ENCODE assay signal across 19 mouse cellular contexts in the genomic region with DNA sequence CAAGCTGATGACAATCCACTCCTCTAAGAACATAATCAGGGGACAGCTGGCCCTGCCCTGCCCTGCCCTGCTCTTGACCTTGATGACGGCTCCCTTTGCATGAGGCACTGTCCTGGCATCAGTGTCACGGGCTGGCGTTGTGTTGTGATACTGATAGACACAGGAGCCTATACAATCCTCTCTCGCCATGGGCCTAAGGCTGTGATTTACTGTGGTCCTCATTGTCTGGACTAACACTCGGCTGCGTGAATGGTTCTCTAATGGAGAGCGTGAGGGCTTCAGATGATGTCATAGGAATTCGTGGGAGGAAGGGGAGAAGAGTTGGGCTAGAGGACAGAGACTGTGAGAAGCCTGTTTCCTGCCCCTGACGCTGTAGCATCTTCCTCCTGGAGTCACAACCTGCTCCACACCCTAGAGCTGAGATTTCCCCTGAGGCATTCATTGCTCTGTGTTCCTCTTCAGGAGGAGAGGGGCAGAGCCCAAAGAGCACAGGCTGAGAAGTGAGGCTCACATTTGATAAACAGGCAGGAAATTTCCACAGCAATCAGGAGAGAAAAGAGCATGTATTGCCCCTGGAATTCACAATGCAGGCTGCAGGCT. TPM values are rescaled to one million over a fixed set of nuclear protein-coding genes. Genes with fewer than 3 reads are reported as not detected.
A peak's percentile ranks its signal among the peaks of the same experiment; 100 is the strongest.
DNase-seq lines count a peak whose midpoint lies in the region; ATAC-seq and TF ChIP-seq lines count a peak whose summit lies in the region.
"Had no signal": no experiment of that assay in that cellular context is flagged by ENCODE, and none has a peak within 500 bp of the region (broad histone marks: within the 10 kb centered on the region; RNA-seq: fewer than 3 reads in every experiment).

No protein-coding gene starts in this region.

- no peaks in the 10 kb centered on the region for H3K36me3 ChIP-seq in heart, embryonic 13.5 days
- H3K36me3 ChIP-seq in stomach, postnatal 0 days (ENCODE audit: control insufficient read depth, insufficient read depth, low read length), result no peaks in the 10 kb centered on the region
- H3K36me3 ChIP-seq: heart, embryonic 15.5 days; kidney, embryonic 15.5 days had no signal

- WGBS in heart, embryonic 13.5 days, result 27% methylated on average over 9 of the region's 9 CpGs
- 61% methylated on average over 9 of the region's 9 CpGs for WGBS in stomach, postnatal 0 days

- H3K27ac ChIP-seq in heart, embryonic 13.5 days (replicated peaks), result 0 out of 2 replicates have a peak overlapping the region, but pooled peaks have one; percentile 20
- H3K27ac ChIP-seq in stomach, postnatal 0 days (replicated peaks), result no peak overlapping the region
- H3K27ac ChIP-seq: heart, embryonic 15.5 days; kidney, embryonic 15.5 days had no signal

- H3K4me3 ChIP-seq in heart, embryonic 13.5 days, result no peak overlapping the region
- H3K4me3 ChIP-seq in stomach, postnatal 0 days (ENCODE audit: low read depth, low read length), result no peak overlapping the region
- H3K4me3 ChIP-seq: heart, embryonic 15.5 days; kidney, embryonic 15.5 days had no signal

- H3K4me1 ChIP-seq in heart, embryonic 13.5 days, result peaks cover 16% of the 10 kb centered on the region
- no peaks in the 10 kb centered on the region for H3K4me1 ChIP-seq in stomach, postnatal 0 days (replicated peaks; ENCODE audit: control insufficient read depth, insufficient read depth)

- intact Hi-C loops in heart, postnatal 14 days (cut with DNase I), result no loop called here

- no peak for ATAC-seq in heart, embryonic 13.5 days (ENCODE audit: extremely low read depth, insufficient number of reproducible peaks, low FRiP score, low TSS enrichment)
- ATAC-seq in stomach, postnatal 0 days (ENCODE audit: low FRiP score, low TSS enrichment), result 0 out of 2 replicates have a peak, but pooled peaks have one; percentile 21

- no peaks in the 10 kb centered on the region for H3K27me3 ChIP-seq in heart, embryonic 13.5 days (replicated peaks)
- no peaks in the 10 kb centered on the region for H3K27me3 ChIP-seq in stomach, postnatal 0 days (ENCODE audit: control insufficient read depth, insufficient read depth, low read length)
- H3K27me3 ChIP-seq: heart, embryonic 15.5 days; kidney, embryonic 15.5 days had no signal

- H3K4me2 ChIP-seq in heart, embryonic 13.5 days, result no peak overlapping the region
- H3K4me2 ChIP-seq in stomach, postnatal 0 days (replicated peaks; ENCODE audit: low read depth), result no peak overlapping the region
- H3K4me2 ChIP-seq: heart, embryonic 15.5 days; kidney, embryonic 15.5 days had no signal

- TF ChIP-seq EP300 in stomach, postnatal 0 days (optimal IDR thresholded peaks at IDR 0.05), result no peak

- peak; percentile 32 for DNase-seq in embryo, embryonic 10 days (ENCODE audit: low spot score)
- no peak for DNase-seq in embryo, embryonic 11 days
- no peak for DNase-seq in heart, postnatal 14 days
- peak; percentile 36 for DNase-seq in testis, postnatal 10 days (ENCODE audit: low spot score)
- DNase-seq in testis, postnatal 14 days (ENCODE audit: low spot score), result no peak
- no peak for DNase-seq in stomach, postnatal 0 days (ENCODE audit: low spot score)
- DNase-seq in kidney, postnatal 36 days, result no peak
- DNase-seq: adrenal gland, postnatal 10 days; cerebellum, adult 8-10 months; gastrocnemius, postnatal 14 days; lung, adult 18-20 months; lung, postnatal 36 days; right cerebral cortex, postnatal 14 days had no signal

- no peak for TF ChIP-seq CTCF in stomach, postnatal 0 days (IDR thresholded peaks at IDR 0.05; ENCODE audit: low read depth)

- no peak overlapping the region for H3K9ac ChIP-seq in heart, embryonic 13.5 days
- H3K9ac ChIP-seq in stomach, postnatal 0 days (ENCODE audit: low read length), result no peak overlapping the region
- H3K9ac ChIP-seq: heart, embryonic 15.5 days; kidney, embryonic 15.5 days had no signal

- no peaks in the 10 kb centered on the region for H3K9me3 ChIP-seq in heart, embryonic 13.5 days
- no peaks in the 10 kb centered on the region for H3K9me3 ChIP-seq in stomach, postnatal 0 days (ENCODE audit: control insufficient read depth, low read length)
- H3K9me3 ChIP-seq: heart, embryonic 15.5 days; kidney, embryonic 15.5 days had no signal

RNA-seq across cellular contexts. Expression of gene Spesp1, which starts 44.5 kb away (rescaled TPM):
- polyA plus RNA-seq in heart, embryonic 13.5 days (2015; fragmentation: Nextera tagmentation; extraction: Ambion mirVana), result not detected in 2 replicates
- total RNA-seq in heart, postnatal 14 days (2021), result not detected
- not detected in 2 replicates for polyA plus RNA-seq in stomach, postnatal 0 days (2015; fragmentation: Nextera tagmentation; extraction: Ambion mirVana)
- total RNA-seq: adrenal gland, postnatal 10 days; gastrocnemius, postnatal 14 days had no signal
- polyA plus RNA-seq: embryonic facial prominence, embryonic 11.5 days; heart, embryonic 15.5 days; intestine, embryonic 14.5 days; kidney, embryonic 15.5 days; limb, embryonic 14.5 days had no signal

Comparison
In these comparisons a context has a peak if more than half of its experiments do, and no peak if none do; other contexts are left out.
1. DNase-seq: peak in embryo, embryonic 10 days (single experiment) and testis, postnatal 10 days (single experiment); none in embryo, embryonic 11 days (single experiment), heart, postnatal 14 days (0 of 2), testis, postnatal 14 days (single experiment), stomach, postnatal 0 days (single experiment) and kidney, postnatal 36 days (0 of 2).